Mouse (Mus musculus): Measurements from ENCODE around the gene Ptprb.

DNA sequence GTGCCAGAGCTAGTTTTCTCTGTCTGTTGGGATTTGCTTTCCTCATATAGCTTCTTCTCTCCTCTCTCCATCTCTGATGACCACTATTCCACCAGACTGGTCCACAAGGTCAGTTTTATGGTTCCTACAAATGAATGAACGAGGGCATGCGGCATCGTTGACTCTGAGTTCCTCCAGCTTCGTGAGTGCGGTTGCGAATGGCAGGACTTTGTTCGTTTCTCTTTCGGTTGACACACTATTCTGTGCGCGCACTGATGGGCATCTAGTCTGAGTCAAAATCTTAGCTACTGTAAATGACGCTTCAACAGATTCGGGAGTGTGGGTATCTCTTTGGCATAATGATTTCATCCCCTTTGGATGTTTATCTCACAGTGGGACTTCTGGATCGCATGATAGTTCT, 121.6 kb downstream of the Ptprb start:
- no peak for TF ChIP-seq POLR2A (IDR thresholded peaks at IDR 0.05; ENCODE audit: extremely low read depth, insufficient read depth, low read length)
- TF ChIP-seq CTCF (IDR thresholded peaks at IDR 0.05; ENCODE audit: extremely low read depth, insufficient read depth, low read length) = no peak
